Mouse (Mus musculus): ENCODE measurements at regions not wholly inside any gene's neighbourhood (a gene's known extent, or its start where the extent isn't known, plus 50 kb on each side); places are given as distances from the start of the nearest gene placed in this dataset.

DNA sequence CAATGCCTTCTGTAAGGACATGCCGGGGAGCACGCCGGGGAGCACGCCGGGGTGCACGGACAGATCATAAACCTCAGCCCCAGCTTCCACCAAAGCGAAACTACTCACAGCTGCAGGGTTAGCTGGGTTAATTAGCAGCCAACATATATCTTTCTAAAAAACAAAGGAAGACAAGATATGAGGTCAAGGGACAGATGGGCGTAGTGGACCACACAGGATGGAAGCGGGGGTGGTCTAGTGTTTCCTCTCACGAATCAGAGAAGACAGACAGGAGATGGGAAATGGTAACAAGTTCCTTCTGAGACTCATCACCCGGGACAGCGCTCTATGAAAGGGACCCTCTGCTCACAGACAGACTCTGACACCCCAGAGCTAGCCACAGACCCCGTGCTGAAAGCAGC lies 60.0 kb upstream of the Ajap1 start:
- DNase-seq (ENCODE audit: low read depth, low spot score) = no peak

DNA sequence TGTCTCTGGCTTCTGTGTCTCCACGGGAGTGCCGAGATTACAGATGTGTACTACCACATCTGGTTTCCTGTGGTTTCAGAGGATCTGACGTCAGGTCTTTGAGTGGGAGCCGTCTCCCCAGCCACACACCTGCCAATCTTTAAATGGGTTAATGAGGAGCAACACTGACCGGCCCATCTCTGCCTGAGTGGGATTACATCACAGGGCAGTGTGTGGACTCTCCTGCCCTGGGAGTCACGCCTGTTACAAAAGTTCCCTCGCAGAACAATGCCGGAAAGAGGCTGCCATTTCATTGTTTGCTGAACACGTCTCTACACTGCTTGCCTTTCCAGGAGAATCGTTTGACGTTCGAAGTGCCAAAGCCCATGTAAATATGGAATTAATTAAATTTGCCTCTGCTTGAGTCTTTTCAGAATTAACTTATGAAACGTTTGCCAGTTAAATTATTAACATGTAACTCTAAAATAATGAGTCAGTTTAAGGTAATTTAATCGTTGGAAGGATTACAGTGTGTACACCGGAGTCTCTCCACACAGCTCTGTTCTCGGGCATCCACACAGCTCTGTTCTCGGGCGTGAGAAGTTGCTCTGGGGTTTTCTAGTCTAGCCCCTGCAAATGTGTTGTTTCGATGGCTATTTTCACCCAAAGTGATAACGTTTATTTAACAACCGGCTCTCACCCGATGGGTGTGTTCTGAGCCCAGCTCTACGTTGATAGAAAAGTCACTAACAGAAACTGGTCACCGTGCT lies 61.5 kb upstream of the Ajap1 start:
- no peak for DNase-seq (ENCODE audit: low read depth, low spot score)

DNA sequence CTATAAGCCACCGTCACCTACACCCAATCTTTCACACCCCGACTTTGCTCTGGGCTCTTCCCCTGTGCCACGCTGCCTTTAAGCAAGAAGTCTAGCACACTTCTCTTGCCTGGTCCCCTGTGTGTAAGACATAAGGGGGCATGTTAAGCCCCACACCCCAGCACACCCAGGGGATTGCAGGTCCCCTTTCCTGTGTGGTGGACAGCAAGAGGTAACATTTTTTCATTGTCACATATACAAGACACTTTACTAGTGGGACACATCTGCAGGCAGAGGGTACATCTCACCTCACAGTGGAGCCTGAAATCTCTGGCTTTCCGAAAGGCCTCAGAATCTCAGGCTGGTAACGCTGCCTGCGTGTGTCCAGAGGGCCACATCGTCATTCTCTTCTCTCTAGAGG lies 64.1 kb upstream of the Ajap1 start:
- no peak for DNase-seq (ENCODE audit: low read depth, low spot score)

DNA sequence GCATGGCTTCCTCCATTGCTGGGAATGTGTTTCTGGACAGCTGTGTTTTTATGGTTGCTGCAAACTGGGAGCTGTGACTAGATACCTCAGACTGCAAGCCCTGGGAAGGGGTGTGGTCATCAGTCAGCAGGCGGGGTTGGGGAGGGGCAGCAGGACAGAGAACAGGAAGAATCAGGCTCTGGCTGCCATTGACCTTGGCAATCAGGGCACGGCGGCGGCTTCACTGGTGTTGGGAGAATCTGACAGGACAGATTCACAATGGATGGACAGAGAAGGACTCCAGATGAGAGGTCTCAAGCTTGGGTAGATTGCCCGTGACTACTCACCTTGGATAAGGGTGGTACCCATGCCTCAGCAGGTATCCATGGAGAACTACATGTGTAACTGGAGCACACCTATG lies 64.5 kb upstream of the Ajap1 start:
- peak; percentile 84 for DNase-seq (ENCODE audit: low read depth, low spot score)

DNA sequence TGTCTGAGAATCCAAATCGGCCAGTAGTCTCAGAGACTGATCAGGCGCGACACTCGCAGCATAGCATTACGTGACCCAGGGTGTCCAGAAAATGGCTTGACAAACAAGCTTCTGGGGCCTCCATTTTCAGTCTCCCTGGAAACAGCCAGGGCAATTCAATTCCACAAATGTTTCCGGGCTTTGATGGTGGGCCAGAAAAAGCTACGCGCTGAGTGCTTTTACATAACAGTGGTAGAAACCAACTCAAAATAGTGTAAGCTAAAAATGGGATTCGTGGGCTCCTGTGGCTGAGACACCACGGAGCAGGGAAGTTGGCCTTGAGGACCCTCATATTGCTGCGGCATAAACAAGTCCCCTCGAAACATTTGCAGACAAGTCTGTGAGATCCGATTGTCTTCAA lies 65.3 kb upstream of the Ajap1 start:
- no peak for DNase-seq (ENCODE audit: low read depth, low spot score)

DNA sequence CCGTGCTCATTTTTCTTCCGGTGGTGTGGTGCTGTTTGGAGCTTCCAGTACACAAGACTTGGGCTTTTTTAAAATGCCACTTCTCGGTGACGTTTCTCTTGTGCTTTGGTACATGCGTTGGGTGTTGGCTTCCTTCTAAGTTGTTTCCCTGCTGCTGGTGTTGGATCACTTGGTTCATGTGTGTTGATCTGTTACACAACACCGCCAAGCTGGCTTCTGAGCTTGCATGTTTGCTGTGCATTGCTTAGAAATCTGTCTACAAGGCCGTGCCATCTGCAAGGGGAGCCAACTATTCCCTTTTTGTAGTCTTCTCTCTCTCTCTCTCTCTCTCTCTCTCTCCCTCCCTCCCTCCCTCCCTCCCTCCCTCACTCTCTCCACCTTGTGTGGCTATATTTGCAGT lies 68.7 kb upstream of the Ajap1 start:
- DNase-seq (ENCODE audit: low read depth, low spot score) = no peak

DNA sequence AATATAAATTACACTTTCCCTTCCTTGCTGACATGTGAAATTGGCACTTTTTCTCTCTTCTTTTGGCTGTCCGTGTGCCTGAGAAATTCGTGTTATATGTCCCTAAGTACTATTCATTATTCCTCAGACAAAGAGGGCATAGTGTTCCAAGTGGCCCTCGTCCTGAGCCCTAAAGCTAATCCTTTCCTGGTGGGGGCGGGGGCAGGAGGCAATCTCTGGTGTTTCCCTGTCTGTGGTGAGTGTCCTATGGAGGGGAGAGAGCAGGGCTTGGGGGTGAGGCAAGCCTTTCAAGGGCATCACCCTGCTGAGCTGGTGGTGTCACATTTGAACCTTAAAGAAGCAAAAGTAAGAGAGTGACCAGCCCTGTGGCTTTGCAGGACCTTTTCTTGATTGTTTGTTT lies 69.9 kb upstream of the Ajap1 start:
- DNase-seq (ENCODE audit: low read depth, low spot score) = no peak

DNA sequence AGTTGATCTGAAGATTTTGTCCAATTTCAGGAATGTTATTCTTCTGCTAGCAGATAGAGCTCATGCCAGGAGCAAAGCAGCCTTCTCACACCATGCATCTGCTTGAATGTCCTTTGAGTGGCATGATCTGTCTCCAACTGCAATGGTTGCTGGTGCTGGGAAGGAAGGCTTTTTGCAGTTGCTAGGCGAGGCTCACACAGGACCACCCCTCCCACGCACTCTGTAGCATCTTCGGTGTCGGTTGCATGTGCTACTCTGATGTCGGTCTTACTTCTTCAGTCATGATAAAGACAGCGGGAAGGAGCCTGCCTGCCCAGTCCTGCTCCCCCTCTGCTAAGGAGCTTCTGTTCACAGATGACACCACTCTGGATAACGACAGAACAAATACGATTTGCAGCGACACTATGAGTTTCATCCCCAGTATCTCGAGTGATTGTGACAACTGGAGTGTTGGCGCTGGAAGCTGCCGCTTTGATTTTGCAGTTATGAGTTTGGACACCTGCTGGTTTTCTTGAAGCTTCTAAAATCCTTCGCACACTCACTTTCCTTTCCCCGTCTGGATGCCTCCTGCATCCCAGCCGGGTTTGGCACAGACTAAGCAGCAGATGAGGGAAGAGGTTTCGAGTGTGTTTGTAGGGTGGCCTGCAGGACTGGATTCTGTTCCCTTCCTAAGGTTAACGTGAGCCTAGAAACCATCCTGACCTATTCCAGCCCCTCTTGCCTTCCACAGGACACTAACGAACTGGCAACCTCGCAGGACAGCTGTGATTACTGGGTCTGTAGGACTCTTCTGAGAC lies 75.4 kb upstream of the Ajap1 start:
- peak; percentile 46 for DNase-seq (ENCODE audit: low read depth, low spot score)

DNA sequence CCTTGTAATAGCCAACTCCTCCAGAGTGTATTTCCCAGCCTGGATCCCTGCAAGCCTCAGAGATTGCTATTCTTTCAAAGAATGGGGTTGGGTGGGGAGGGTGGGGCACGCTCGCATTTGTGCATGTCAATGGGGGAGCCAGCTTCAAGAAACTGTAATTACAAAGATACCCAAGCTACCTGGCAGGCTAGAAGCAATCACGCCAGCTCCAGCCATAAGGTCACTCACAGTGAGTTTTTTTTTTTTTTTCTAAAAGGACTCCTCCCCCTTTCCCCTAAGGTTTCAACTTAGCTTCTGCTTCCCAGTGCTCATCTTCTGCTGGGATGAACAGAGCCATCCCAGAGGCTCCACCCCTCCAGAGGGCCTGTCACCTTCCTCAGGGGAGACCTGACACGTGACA lies 77.0 kb upstream of the Ajap1 start:
- peak; percentile 93 for DNase-seq (ENCODE audit: low read depth, low spot score)

DNA sequence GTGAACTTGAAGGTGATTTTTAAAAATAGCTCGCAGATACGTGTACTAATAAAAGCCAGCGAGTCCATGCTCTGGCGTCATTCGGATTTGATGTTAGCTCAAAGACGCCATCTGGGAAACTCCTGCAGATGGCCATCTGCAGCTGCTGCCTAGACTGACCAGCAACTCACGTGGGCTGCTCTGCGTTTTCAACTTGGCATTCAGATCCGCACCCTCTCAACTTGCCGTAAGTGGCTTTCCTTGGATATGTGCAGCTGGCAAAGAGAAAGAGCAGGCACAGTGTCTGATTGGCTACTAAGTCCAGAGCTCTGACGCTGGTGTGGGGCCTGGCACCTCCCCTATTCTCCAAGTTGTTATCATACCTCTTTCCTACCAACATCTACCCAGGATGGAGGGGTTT lies 77.6 kb upstream of the Ajap1 start:
- DNase-seq (ENCODE audit: low read depth, low spot score) = no peak

DNA sequence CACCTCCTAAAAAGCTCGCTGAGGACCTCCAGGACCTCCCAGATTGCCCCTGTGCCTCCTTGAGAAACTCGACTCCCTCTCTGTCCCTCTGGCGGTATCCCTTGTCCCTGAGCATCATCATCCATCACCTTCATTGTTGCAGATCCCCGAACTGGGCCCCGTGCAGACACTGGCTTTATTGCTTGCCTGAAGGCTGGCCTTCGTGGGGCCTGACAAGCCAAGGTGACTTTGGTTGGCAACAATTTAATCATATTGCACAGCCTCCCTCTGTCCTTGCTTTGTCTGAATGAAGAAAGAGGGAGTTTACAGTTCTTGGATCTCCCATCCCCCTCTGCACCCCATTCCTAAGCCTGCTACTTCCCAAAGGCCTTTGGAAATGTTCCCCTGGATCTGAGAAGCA lies 78.3 kb upstream of the Ajap1 start:
- no peak for DNase-seq (ENCODE audit: low read depth, low spot score)

DNA sequence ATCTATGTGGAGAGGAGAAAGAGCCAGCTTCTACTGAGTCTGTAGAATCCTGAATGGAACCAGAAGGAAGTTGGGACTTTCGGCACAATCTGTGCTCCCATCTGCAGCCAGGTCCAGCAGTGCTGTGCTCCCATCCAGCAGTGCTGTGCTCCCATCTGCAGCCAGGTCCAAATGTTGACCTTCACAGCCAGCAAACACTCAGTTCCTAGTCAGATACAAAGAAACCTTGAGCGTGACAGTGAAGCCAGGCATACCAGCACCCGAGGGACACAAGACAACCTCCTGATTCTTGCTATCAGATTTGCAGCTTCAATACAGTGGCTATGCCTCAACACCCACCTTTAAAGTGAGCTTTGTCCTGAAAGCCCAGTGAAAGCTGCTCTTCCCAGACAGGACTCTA lies 79.4 kb upstream of the Ajap1 start:
- no peak for DNase-seq (ENCODE audit: low read depth, low spot score)

DNA sequence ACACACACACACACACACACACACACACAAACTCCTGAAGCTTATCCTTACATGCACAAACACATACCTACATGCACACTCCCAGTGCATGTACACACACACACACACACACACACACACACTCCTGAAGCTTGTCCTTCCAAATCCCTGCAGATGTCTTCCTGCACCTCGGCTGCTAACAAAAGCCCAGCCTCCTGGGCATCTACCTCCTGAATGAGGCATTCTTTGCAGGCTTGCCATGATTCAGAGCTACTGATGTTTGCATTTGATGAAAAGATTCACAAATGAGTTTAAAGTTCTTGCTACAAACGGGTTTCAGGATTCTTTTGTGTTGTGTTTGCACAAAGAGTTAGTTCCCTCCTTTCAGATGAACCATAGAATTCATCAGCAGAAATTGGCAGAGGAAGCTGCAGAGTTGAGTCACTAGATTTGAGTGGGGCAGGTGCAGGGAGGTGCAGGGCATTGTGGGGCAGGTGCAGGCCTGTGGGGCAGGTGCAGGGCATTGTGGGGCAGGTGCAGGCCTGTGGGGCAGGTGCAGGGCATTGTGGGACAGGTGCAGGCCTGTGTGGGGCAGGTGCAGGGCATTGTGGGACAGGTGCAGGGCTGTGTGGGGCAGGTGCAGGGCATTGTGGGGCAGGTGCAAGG lies 84.8 kb upstream of the Ajap1 start:
- DNase-seq (ENCODE audit: low read depth, low spot score) = no peak

DNA sequence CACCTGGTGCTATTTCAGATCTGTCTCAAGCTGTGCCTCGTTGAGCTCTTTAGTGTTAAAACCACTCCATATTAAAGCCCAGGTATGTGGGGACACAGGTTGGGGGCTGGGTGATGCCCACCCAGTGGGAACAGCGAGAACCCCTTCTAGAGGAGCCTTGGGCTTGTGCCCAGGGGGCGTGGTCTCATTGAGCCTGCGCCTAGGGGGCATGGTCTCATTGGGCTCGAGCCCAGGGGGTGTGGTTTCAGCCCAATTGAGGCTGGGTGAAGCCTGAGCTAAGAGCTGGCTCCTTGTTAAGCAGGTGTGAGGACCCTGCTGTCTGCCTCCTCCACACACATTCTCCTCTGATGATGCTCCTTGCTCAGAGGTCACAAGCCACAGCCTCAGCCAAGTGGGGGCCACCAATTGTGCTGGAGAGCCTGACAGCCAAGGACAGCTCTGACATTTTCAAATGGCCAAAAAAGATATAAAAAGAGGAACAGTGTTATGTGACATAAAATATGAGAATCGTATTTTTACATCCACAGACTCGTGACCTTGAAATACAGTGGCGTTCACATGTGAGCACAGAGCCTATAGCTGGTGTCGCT lies 90.7 kb upstream of the Ajap1 start:
- peak; percentile 61 for DNase-seq (ENCODE audit: low read depth, low spot score)

DNA sequence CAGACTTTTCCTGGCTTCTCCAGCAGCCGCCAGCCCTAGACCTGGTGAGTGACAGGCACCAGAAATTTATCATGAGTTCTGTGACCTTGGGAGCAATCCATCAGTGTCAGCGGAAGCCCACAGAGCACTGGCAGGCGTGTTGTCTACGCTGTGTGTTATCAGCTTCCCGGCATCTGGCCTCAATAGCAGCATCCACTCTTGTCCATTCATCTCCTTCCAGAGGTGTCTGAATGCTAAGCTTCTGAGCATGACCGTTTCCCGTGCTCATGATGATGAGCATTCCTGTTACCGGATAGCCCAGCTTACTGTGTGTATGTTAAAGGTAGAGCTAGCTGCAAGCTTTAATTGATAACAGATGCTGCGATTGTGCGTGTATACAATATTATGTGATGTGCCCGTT lies 110.7 kb upstream of the Ajap1 start:
- no peak for DNase-seq (ENCODE audit: low read depth, low spot score)

DNA sequence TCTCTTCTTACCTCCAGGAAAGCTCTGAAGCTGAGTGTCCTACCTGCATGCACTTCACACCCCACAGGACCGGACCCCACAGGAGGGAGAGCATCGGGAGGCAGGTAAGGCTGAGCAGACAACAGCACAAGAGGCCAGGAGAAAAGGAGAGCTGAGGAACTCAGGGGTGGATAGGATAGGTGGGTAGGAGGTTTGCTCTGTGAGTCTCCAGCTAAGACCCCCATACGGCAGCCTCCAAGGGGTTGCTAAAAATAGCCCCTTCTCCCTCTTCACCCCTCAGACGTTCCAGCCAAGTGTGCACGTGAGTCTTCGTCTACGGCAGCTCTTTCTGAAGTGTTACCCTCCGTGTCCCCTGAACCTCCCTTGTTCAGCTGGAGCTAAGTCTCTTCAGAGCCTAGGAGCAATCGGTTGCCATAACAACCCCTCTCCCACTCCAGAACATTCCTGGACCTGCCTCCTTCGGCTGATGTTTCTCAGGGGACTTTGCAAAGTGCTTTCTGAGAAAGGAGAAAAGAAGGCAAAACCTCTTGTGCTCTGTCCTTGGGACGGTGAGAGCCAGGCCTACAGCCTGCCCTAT lies 117.3 kb upstream of the Ajap1 start:
- DNase-seq (ENCODE audit: low read depth, low spot score) = no peak

DNA sequence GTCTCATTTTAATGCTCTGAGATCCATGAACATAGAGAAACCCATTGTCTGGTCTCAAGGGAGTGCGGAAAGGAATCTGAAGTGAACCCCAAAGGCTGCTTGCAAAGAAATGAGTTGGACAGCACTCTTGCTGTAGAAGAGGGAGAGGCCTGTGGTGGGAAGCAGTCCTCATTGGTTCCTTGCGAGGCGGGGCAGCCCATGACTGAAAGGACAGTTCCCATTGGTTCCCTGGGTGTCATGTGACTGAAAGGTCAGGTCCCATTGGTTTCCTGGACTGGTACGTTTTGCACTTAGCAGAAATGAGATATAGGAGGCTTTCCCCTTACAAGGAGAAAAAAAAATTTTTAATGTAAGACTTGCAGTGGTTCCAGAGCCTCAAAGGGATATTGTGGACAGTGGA lies 119.9 kb upstream of the Ajap1 start:
- DNase-seq (ENCODE audit: low read depth, low spot score) = peak; percentile 71

DNA sequence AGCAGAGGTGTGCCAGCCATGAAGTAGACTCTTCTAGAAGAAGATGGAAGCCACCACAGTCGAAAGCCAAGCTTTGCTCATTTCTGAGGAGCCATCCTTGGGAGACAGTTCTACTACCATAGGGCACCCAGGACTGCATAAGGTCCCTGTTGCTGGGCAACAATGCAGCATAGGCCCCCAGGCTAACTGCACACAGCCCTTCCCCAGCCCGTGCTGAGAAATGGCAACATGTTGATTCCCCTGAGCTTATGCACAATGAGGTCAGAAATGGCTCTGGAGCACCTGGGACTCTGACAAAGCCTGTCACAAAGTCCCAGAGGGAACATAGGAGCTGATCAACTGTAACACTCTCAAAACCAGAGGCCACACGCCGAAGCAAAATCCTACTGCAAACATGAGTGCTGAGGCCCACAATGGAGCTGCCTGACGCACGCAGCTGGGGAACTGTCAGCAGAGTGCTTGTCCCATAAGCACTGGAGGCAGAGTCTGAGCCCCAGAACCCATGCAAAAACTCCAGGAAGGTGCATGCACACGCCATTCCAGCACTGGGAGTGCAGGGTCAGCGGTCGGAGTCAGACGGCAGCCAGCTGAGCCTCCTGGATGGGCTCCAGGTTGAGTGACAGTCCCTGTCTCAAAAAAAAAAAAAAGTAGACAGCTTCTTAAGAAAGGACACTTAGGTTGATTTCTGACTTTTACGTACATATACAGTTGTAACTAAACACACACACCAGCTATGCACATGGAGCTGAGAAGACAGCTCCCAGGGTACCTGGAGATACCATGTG lies 120.6 kb upstream of the Ajap1 start:
- no peak for DNase-seq (ENCODE audit: low read depth, low spot score)

DNA sequence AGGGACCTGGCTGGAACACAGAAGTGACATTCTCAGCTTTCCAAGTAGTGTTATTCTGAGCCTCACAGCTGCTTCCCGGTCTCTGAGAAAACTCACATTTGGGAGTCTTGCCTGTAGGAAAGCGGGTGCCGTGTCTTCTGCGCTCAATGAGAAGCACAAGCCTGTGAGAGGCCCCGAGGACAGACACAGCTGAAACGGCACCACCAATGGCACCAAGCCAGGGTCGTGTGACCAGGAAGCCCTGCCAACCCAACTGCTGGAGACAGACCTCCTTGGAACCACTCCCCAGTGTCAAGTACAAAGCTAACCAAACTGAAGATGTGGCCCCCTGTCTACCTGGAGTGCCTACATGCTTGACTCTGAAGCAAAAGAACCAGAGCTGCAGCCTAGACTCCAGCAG lies 121.3 kb upstream of the Ajap1 start:
- DNase-seq (ENCODE audit: low read depth, low spot score) = no peak

DNA sequence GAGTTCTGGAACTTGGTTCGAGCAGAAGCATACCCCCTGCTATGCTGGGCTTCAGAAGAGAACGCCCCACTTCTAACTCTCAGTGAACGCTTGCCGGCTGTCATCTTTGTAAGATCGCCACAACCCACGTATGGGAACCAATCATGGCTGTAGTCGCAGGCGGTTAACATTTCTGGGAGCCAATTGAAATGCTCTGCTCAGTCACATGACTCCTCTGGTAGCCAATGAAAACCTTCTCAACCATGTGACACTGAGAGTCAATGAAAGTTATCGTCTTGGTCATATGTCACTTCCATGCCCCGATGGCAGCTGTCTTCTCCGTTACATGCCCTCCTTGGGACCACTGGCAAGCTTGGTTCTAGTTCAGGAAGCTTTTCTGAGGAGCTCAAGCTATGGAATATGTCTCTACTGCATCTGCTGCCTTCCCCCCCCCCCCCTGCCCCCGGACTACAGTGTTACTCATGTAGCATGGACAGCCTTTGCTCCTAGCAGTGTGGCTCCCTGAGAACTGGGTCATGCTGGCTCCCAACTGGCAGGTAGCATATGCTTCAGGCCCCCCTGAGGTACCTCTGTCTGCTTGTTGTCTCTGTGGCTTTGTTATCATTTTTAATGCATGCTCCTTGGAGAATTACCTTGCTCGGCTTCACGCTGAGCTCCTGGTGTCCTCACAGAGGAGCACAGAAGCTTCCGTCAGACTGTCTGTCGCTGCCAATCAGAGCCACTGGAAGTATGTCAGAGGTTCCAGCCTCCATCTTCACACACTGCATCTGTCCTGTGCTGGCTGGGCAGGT lies 122.3 kb upstream of the Ajap1 start:
- peak; percentile 76 for DNase-seq (ENCODE audit: low read depth, low spot score)

All from ZHBTc4 (cell line).